Mouse (Mus musculus) small intestine, adult 2 months (tissue): ENCODE measurements around the gene Arhgap24. TPM values are rescaled to one million over a fixed set of nuclear protein-coding genes. Genes with fewer than 3 reads are reported as not detected.
A peak's percentile ranks its signal among the peaks of the same experiment; 100 is the strongest.

ENCODE experiments used
- H3K27ac ChIP-seq: fragments of 200-500 bp; 2 replicates; pipeline ENCODE4 v1.5.1; 2012; ENCODE audit warnings: low read depth, low read length, control low read depth, inconsistent platforms; ENCODE audit not compliant: insufficient read depth
- H3K27me3 ChIP-seq: fragments of 200-500 bp; 2 replicates; pipeline ENCODE4 v1.6.1; 2012; ENCODE audit warnings: mild to moderate bottlenecking, moderate library complexity, low read length, inconsistent platforms; ENCODE audit not compliant: control insufficient read depth, insufficient read depth
- H3K36me3 ChIP-seq: fragments of 200-500 bp; 2 replicates; pipeline ENCODE4 v1.6.1; 2012; ENCODE audit warnings: mild to moderate bottlenecking, low read length, control low read depth, inconsistent platforms; ENCODE audit not compliant: control insufficient read depth, insufficient read depth
- H3K4me1 ChIP-seq: fragments of 200-500 bp; 2 replicates; pipeline ENCODE4 v1.6.1; 2012; ENCODE audit warnings: low read length, inconsistent platforms, mixed read lengths; ENCODE audit not compliant: control insufficient read depth, insufficient read depth, insufficient read length
- H3K4me3 ChIP-seq: fragments of 200-500 bp; 2 replicates; pipeline ENCODE4 v1.5.1; 2012; ENCODE audit warnings: low read depth, mild to moderate bottlenecking, control low read depth, inconsistent platforms, low read length, moderate library complexity
- CTCF ChIP-seq: fragments of 200-500 bp; IDR thresholded peaks from 2 replicates; pipeline ENCODE4 v1.5.1; 2012; ENCODE audit warnings: low read depth, mild to moderate bottlenecking, control low read depth, inconsistent platforms, low read length, moderate library complexity, mixed read lengths; ENCODE audit not compliant: insufficient replicate concordance, insufficient read length; ENCODE audit errors: extremely low read depth
- POLR2A ChIP-seq: fragments of 200-500 bp; IDR thresholded peaks from 2 replicates; pipeline ENCODE4 v1.6.1; 2012; ENCODE audit warnings: low read depth, mild to moderate bottlenecking, control low read depth, inconsistent platforms, low read length, moderate library complexity
- WGBS: fragments of 180-500 bp; shearing (Covaris S2); methylation state at CpG from one replicate; pipeline ENCODE4 v1.1.7; 2018; 5-methylcytosine and 5-hydroxymethylcytosine counted together
- polyA plus RNA-seq: library from polyadenylated mRNA; depleted of rRNA; stranded (reverse); fragments of >200 nt; gene quantifications from 2 replicates; pipeline ENCODE4 v1.2.3, GENCODE M21; 2012

Gene Arhgap24
- polyA plus RNA-seq, 1 experiment: 1.8 TPM

DNA sequence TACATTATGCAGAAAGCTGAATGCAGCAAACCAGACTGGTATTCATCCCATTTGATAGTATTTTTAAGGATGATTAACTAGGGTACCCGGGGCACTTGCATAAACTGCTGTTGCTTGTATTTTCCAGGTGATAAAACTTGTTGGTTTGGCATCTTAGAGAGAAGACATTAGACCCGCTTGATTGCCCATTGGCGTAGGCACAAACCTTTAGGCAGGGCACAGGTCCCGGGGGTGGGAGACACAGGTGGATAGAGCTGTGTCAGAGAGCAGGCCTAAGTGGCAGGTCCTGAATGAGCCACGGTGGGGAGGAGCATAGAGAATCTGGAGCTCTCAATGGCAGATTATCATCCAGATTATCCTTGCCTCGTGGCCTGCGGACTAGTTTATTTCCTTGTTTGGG lies 229.1 kb downstream of the Arhgap24 start:
- no peak overlapping the region for H3K4me3 ChIP-seq
- H3K27me3 ChIP-seq: no peaks in the 10 kb centered on the region
- TF ChIP-seq POLR2A (no peak), CTCF (no peak)
- H3K36me3 ChIP-seq: no peaks in the 10 kb centered on the region
- WGBS: 78% methylated on average over 7 of the region's 7 CpGs
- H3K27ac ChIP-seq: no peak overlapping the region
- H3K4me1 ChIP-seq: no peaks in the 10 kb centered on the region

DNA sequence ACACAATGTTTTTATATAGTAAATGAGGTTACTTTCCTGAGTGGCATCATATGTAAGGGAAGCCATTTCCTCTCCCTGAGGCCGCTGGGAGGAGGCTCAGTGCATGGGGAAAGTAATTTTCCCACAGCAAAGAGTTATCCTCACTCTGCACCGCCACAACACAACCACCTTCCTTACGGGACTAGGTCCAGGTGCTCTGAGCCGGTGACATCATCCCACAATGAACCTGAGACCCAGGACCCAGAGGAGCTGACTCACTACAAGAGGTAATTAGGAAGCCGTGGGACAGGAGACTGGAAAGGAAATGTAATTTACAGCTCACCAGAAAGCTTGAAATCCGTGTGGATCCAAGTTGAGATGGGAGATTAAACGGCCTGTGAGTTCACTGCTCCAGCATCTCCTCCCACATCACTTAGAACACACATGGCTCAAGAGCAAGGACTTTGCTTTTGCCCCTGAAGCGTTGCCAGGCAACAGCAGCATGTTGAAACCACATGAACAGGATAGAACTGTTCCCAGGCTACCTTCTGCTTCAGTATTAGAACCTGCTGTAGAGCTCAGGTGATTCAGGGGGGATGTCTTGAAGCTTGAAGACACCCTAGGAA lies 238.3 kb downstream of the Arhgap24 start:
- H3K4me3 ChIP-seq: no peak overlapping the region
- WGBS: 37% methylated on average over 8 of the region's 8 CpGs

DNA sequence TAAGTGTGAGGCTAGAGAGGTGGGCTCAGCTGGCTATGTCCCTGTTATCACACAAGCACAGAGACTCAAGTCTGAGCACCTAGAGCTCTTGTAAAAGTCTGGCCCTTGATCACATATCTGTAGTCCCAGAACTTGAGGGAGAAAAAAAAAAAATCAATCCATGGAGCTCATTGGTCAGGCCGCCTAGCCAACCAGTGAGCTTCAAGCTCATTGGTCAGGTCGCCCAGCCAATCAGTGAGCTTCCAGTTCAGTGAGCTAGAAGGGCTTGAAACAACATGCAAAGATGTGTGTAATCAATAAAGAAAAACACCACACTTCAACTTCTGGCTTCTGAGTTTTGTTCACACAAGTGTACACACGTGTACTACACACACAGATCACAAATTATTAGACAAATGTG lies 242.4 kb downstream of the Arhgap24 start:
- Histone ChIP-seq H3K27ac (no peak overlapping the region), H3K4me1 (no peaks in the 10 kb centered on the region), H3K27me3 (no peaks in the 10 kb centered on the region), H3K36me3 (no peaks in the 10 kb centered on the region), H3K4me3 (no peak overlapping the region)
- 84% methylated on average over 3 of the region's 3 CpGs for WGBS
- TF ChIP-seq POLR2A: no peak
- TF ChIP-seq CTCF: no peak

More for the DNA sequence above, 238.3 kb downstream of the Arhgap24 start:
- no peak for TF ChIP-seq POLR2A
- no peaks in the 10 kb centered on the region for H3K27me3 ChIP-seq
- H3K4me1 ChIP-seq: no peaks in the 10 kb centered on the region
- no peaks in the 10 kb centered on the region for H3K36me3 ChIP-seq
- no peak overlapping the region for H3K27ac ChIP-seq

DNA sequence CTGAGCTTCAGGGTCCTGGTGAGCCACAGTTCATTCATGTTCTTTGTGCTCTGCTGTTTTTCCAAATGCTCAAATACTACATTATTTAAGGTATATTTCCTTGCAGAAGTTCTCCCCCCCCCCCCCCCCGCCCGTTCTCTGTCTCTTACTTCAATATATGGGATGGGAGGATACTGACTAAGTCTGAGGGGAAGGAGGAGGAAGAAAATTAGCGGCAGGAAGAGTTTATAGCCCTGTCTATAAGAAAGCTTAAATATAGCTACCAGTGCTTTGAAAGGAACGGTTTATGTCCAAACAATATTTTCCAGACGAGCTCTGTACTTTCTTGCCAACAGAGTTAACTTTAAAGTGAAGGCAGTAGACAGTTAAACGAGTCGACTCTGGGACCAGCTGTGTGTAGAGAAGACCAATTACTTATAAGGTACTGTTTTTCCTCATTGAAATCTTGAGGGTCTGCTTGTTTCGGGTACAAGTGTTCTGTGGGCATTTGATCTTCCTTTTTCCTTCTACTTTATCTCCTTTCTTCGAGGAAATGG lies 243.7 kb downstream of the Arhgap24 start:
- WGBS: 20% methylated on average over 9 of the region's 9 CpGs
- no peak overlapping the region for H3K4me3 ChIP-seq
- no peaks in the 10 kb centered on the region for H3K36me3 ChIP-seq
- peak overlapping the region; percentile 35; the same call in 1 of the 2 replicates for H3K27ac ChIP-seq
- TF ChIP-seq CTCF (no peak), POLR2A (no peak)
- no peaks in the 10 kb centered on the region for H3K4me1 ChIP-seq
- no peaks in the 10 kb centered on the region for H3K27me3 ChIP-seq

DNA sequence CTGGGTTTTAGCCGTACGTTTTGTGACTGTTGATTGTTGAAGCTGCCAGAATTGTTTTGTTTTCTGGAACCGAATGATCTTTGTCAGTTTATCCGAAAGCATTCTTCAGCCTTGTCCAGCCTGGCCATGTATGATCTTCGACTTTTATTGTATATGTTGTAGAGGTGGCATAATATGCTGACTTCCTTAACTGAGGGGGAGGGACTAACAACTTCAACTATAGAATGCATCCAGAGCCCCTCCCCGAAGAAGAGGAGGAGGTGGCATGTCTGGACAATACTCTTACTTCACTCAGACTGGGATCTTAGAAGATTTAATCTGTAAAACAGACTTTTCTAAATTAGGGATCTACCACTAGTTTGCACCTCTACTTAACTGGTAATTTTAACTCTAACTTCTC lies 244.2 kb downstream of the Arhgap24 start:
- H3K4me1 ChIP-seq: no peaks in the 10 kb centered on the region
- peak overlapping the region; percentile 35; the same call in 1 of the 2 replicates for H3K27ac ChIP-seq
- no peaks in the 10 kb centered on the region for H3K27me3 ChIP-seq
- TF ChIP-seq POLR2A (no peak), CTCF (no peak)
- 61% methylated on average over 6 of the region's 6 CpGs for WGBS
- H3K36me3 ChIP-seq: no peaks in the 10 kb centered on the region
- H3K4me3 ChIP-seq: no peak overlapping the region

DNA sequence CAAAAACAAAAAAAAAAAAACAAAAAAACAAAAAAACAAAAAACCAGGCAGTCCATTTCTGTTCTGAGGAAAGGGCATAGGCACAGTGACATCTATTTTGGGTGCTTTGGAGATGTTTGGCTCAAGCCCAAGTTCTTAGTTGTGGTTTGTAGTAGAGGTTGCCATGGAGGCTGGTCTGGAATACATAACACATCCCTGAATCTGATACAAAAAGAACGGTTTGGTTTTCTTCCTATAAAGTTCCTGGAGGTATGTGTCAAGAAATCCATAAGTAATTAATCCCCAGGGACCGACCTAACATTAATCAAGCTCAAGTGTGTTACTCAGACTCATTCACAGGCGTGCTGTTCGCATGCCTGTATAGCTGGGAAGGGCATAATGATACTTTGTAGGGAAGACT lies 245.8 kb downstream of the Arhgap24 start:
- Histone ChIP-seq H3K4me1 (no peaks in the 10 kb centered on the region), H3K27me3 (no peaks in the 10 kb centered on the region), H3K36me3 (no peaks in the 10 kb centered on the region), H3K4me3 (no peak overlapping the region), H3K27ac (no peak overlapping the region)
- whole genome bisulfite sequencing: 60% methylated on average over 4 of the region's 4 CpGs
- TF ChIP-seq POLR2A (no peak), CTCF (no peak)

DNA sequence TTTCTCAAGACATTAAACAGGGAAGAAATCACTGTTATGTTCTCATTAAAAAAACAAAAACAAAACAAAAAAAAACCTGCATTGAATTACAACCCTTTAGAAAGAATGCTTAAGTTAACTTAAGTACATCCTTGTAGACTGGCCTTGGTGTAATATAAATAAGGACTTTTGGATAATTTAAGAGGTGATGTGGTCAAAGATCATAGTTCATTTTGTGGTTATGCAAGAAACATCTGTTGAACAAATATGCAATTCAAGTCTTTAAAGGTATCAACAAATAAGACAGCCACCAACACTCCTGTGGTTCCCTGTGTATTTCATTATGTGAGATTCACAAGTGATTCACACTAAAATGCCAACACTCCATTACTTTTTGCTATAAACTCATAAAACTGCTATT lies 247.3 kb downstream of the Arhgap24 start:
- Histone ChIP-seq H3K27ac (no peak overlapping the region), H3K36me3 (no peaks in the 10 kb centered on the region), H3K27me3 (no peaks in the 10 kb centered on the region), H3K4me3 (no peak overlapping the region), H3K4me1 (no peaks in the 10 kb centered on the region)
- TF ChIP-seq POLR2A (no peak), CTCF (no peak)

DNA sequence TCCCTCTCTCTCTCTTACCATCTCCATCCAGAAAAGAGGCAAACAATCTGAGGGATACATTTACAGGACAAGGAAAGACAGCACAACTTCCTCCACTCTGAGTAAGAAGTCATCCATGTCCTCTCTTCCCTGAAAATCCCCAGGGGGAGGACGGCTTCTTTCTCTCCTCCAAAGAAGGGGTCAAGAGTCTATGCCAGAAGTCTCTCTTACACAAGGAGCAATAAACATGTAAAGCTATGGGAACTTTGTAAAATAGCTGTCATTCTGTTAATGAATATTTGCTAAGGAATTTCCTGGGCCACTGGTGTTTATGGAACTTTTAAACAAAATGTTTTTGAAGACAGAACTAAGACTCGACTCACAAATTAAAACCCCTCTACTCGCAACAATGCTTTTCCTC lies 248.3 kb downstream of the Arhgap24 start:
- Histone ChIP-seq H3K27me3 (no peaks in the 10 kb centered on the region), H3K4me3 (no peak overlapping the region), H3K36me3 (no peaks in the 10 kb centered on the region), H3K4me1 (no peaks in the 10 kb centered on the region), H3K27ac (peak overlapping the region; percentile 25; the same call in 1 of the 2 replicates)
- TF ChIP-seq POLR2A (no peak), CTCF (no peak)
- WGBS: 55% methylated on average over 3 of the region's 3 CpGs
